7 mouse cellular contexts compared by ENCODE assay signal in genomic region chr2:134644301-134644912, GRCm38 (mm10). TPM values are rescaled to one million over a fixed set of nuclear protein-coding genes. Genes with fewer than 3 reads are reported as not detected.
A peak's percentile ranks its signal among the peaks of the same experiment; 100 is the strongest.
DNase-seq lines count a peak whose midpoint lies in the region; ATAC-seq and TF ChIP-seq lines count a peak whose summit lies in the region.

No protein-coding gene starts in this region.

- no peak overlapping the region for H3K9ac ChIP-seq in intestine, postnatal 0 days (ENCODE audit: low read depth, low read length)
- peak overlapping the region; percentile 97; the same call in 1 of the 2 replicates for H3K9ac ChIP-seq in neural tube, embryonic 14.5 days (replicated peaks; ENCODE audit: low read depth, low read length)

- H3K9me3 ChIP-seq in intestine, postnatal 0 days (ENCODE audit: control insufficient read depth) = no peaks in the 10 kb centered on the region
- H3K9me3 ChIP-seq in neural tube, embryonic 14.5 days (ENCODE audit: control insufficient read depth, low read length) = no peaks in the 10 kb centered on the region

- H3K27ac ChIP-seq in layer of hippocampus, adult 2 months = peak overlapping the region; percentile 99
- no peak overlapping the region for H3K27ac ChIP-seq in intestine, postnatal 0 days (ENCODE audit: low read depth, low read length)
- peak overlapping the region; percentile 100 for H3K27ac ChIP-seq in neural tube, embryonic 14.5 days (ENCODE audit: low read depth, low read length)

- WGBS in intestine, postnatal 0 days = 37% methylated on average over 6 of the region's 6 CpGs
- 31% methylated on average over 6 of the region's 6 CpGs for WGBS in neural tube, embryonic 14.5 days

- ATAC-seq in erythroid progenitor cell, adult 5-6 weeks (replicated peaks; ENCODE audit: low FRiP score, poor library complexity, severe bottlenecking) = peak; percentile 10
- 0 out of 2 replicates have a peak, but pooled peaks have one; percentile 12 for ATAC-seq in intestine, postnatal 0 days
- ATAC-seq in neural tube, embryonic 14.5 days (ENCODE audit: low read depth) = no peak

- TF ChIP-seq CTCF in layer of hippocampus, adult 2 months (conservative IDR thresholded peaks at IDR 0.05) = no peak
- no peak for TF ChIP-seq CTCF in intestine, postnatal 0 days (IDR thresholded peaks at IDR 0.05; ENCODE audit: low read depth)

- no peaks in the 10 kb centered on the region for H3K27me3 ChIP-seq in intestine, postnatal 0 days (replicated peaks; ENCODE audit: control insufficient read depth, insufficient read depth, low read length)
- no peaks in the 10 kb centered on the region for H3K27me3 ChIP-seq in neural tube, embryonic 14.5 days (ENCODE audit: control insufficient read depth, insufficient read depth, low read length)

- intact Hi-C loops in gastrocnemius, postnatal 14 days (cut with DNase I; ENCODE audit: low total_unique reads) = no loop called here

- H3K36me3 ChIP-seq in intestine, postnatal 0 days (ENCODE audit: control insufficient read depth, insufficient read depth) = no peaks in the 10 kb centered on the region
- no peaks in the 10 kb centered on the region for H3K36me3 ChIP-seq in neural tube, embryonic 14.5 days (ENCODE audit: control insufficient read depth, insufficient read depth, low read length)

- no peak for DNase-seq in layer of hippocampus, adult 2 months (ENCODE audit: low spot score in 2 of 2)
- DNase-seq in layer of hippocampus, postnatal 25 days (ENCODE audit: extremely low spot score in 1 of 2, low spot score in 1 of 2) = no peak
- DNase-seq in gastrocnemius, postnatal 14 days = no peak
- no peak for DNase-seq in right cerebral cortex, adult 2 months (ENCODE audit: low spot score in 2 of 2)

- H3K4me2 ChIP-seq in intestine, postnatal 0 days (replicated peaks; ENCODE audit: low read depth) = peak overlapping the region; percentile 76
- H3K4me2 ChIP-seq in neural tube, embryonic 14.5 days (ENCODE audit: low read depth, low read length) = peak overlapping the region; percentile 84; the same call in 1 of the 2 replicates

- H3K4me3 ChIP-seq in layer of hippocampus, adult 2 months = peak overlapping the region; percentile 68
- peak overlapping the region; percentile 78; the same call in 1 of the 2 replicates for H3K4me3 ChIP-seq in intestine, postnatal 0 days (ENCODE audit: low read depth, low read length)
- peak overlapping the region; percentile 81 for H3K4me3 ChIP-seq in neural tube, embryonic 14.5 days (ENCODE audit: low read depth, low read length)

- no peaks in the 10 kb centered on the region for H3K4me1 ChIP-seq in intestine, postnatal 0 days (replicated peaks; ENCODE audit: control insufficient read depth, insufficient read depth, low read length)
- H3K4me1 ChIP-seq in neural tube, embryonic 14.5 days (ENCODE audit: control insufficient read depth, insufficient read depth, low read length) = peaks cover 18% of the 10 kb centered on the region

RNA-seq across cellular contexts. Expression of gene Tmx4, which starts 0.5 kb away (rescaled TPM):
- 100 to 1,000 TPM; 155 to 167 TPM for total RNA-seq in layer of hippocampus, adult 2 months (2021)
- total RNA-seq in layer of hippocampus, postnatal 25 days (2021) = 100 to 1,000 TPM; 151 to 153 TPM
- total RNA-seq in erythroid progenitor cell, adult 5-6 weeks (2015; ENCODE audit: low replicate concordance) = 81.1 and 122 TPM in 2 replicates
- total RNA-seq in erythroid progenitor cell, adult 5-6 weeks (2017; ENCODE audit: low replicate concordance) = 131 and 153 TPM in 2 replicates
- 6.3 and 6.6 TPM in 2 replicates for polyA plus RNA-seq in intestine, postnatal 0 days (2015; fragmentation: Nextera tagmentation; extraction: Ambion mirVana)
- 135 and 137 TPM in 2 replicates for polyA plus RNA-seq in neural tube, embryonic 14.5 days (2014; fragmentation: Nextera tagmentation; extraction: Ambion mirVana)
- total RNA-seq in gastrocnemius, postnatal 14 days (2021) = 10 to 100 TPM; 10.3 to 12.6 TPM

Comparison
In these comparisons a context has a peak if more than half of its experiments do, and no peak if none do; other contexts are left out.
1. RNA of gene Tmx4, which starts 0.5 kb away (total RNA-seq): 155 to 167 TPM in layer of hippocampus, adult 2 months, 151 to 153 TPM in layer of hippocampus, postnatal 25 days and 81.1 to 153 TPM in erythroid progenitor cell, adult 5-6 weeks; 10.3 to 12.6 TPM in gastrocnemius, postnatal 14 days; every median in the first group is over 4 times any median in the second.
2. Peak in every context shown above with its lines, with median percentiles within 50 percentile points of each other: H3K4me3 ChIP-seq.